Comparison of ENCODE assay signal across 22 mouse cellular contexts in the genomic region with DNA sequence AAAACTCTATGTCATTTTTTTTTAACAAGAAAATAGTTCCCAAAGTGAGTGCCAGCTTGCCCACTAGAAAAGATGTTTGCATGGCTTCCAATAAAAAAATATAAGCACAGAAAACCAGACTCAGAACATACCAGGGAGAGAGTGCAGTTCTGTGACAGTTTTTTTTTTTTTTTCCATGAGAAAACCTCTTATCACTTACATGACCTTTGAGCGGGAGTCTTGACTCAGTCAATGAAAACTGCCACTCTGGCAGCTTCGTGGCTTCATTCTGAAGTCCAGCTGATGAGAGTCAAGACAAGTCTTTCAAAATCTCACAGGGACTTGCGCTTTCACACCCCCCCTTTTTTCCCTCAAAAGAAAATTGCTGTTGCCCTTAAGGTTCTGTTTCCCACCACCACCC.
DNase-seq lines count a peak whose midpoint lies in the region; ATAC-seq and TF ChIP-seq lines count a peak whose summit lies in the region.
"Had no signal": no experiment of that assay in that cellular context is flagged by ENCODE, and none has a peak within 500 bp of the region (broad histone marks: within the 10 kb centered on the region; RNA-seq: fewer than 3 reads in every experiment).

No protein-coding gene starts in this region.

- H3K4me1 ChIP-seq in intestine, embryonic 15.5 days (replicated peaks) = no peaks in the 10 kb centered on the region
- H3K4me1 ChIP-seq in intestine, embryonic 16.5 days (ENCODE audit: control insufficient read depth, insufficient read depth, low read length) = no peaks in the 10 kb centered on the region
- no peaks in the 10 kb centered on the region for H3K4me1 ChIP-seq in intestine, postnatal 0 days (replicated peaks; ENCODE audit: control insufficient read depth, insufficient read depth, low read length)
- no peaks in the 10 kb centered on the region for H3K4me1 ChIP-seq in midbrain, embryonic 10.5 days

- H3K36me3 ChIP-seq in intestine, embryonic 15.5 days = no peaks in the 10 kb centered on the region
- H3K36me3 ChIP-seq in intestine, embryonic 16.5 days (ENCODE audit: control insufficient read depth, insufficient read depth, low read length) = no peaks in the 10 kb centered on the region
- no peaks in the 10 kb centered on the region for H3K36me3 ChIP-seq in intestine, postnatal 0 days (ENCODE audit: control insufficient read depth, insufficient read depth)
- H3K36me3 ChIP-seq in midbrain, embryonic 10.5 days = no peaks in the 10 kb centered on the region
- H3K36me3 ChIP-seq: G1E had no signal

- DNase-seq in yolk sac, embryonic 10.5 days (ENCODE audit: low spot score) = peak; percentile 19
- DNase-seq in heart, adult 8-10 months (ENCODE audit: low spot score) = no peak
- DNase-seq in midbrain, embryonic 10.5 days (ENCODE audit: low spot score) = no peak
- no peak for DNase-seq in thymus, postnatal 0 days (ENCODE audit: low spot score)
- DNase-seq in layer of hippocampus, postnatal 10 days (ENCODE audit: low spot score in 2 of 2) = no peak
- DNase-seq: adrenal gland, adult 2 months; adrenal gland, adult 8-10 months; adrenal gland, postnatal 10 days; adrenal gland, postnatal 14 days; adrenal gland, postnatal 25 days; adrenal gland, postnatal 36 days; B cell, adult 2 months; cerebellum, adult 11 months; cerebellum, adult 11-12 months had no signal

- no peaks in the 10 kb centered on the region for H3K27me3 ChIP-seq in intestine, embryonic 15.5 days (replicated peaks)
- H3K27me3 ChIP-seq in intestine, embryonic 16.5 days (replicated peaks; ENCODE audit: control insufficient read depth, insufficient read depth, low read length) = no peaks in the 10 kb centered on the region
- no peaks in the 10 kb centered on the region for H3K27me3 ChIP-seq in intestine, postnatal 0 days (replicated peaks; ENCODE audit: control insufficient read depth, insufficient read depth, low read length)
- no peaks in the 10 kb centered on the region for H3K27me3 ChIP-seq in midbrain, embryonic 10.5 days (ENCODE audit: low read depth, poor library complexity, severe bottlenecking)
- H3K27me3 ChIP-seq: CH12.LX had no signal

- H3K9me3 ChIP-seq in intestine, embryonic 15.5 days = no peaks in the 10 kb centered on the region
- H3K9me3 ChIP-seq in intestine, embryonic 16.5 days (ENCODE audit: control insufficient read depth, low read length) = no peaks in the 10 kb centered on the region
- H3K9me3 ChIP-seq in intestine, postnatal 0 days (ENCODE audit: control insufficient read depth) = no peaks in the 10 kb centered on the region
- no peaks in the 10 kb centered on the region for H3K9me3 ChIP-seq in midbrain, embryonic 10.5 days (replicated peaks)

- no peak overlapping the region for H3K9ac ChIP-seq in intestine, embryonic 15.5 days
- no peak overlapping the region for H3K9ac ChIP-seq in intestine, embryonic 16.5 days (ENCODE audit: low read depth, low read length)
- H3K9ac ChIP-seq in intestine, postnatal 0 days (ENCODE audit: low read depth, low read length) = no peak overlapping the region

- no peak overlapping the region for H3K4me2 ChIP-seq in intestine, embryonic 15.5 days (replicated peaks)
- H3K4me2 ChIP-seq in intestine, embryonic 16.5 days (ENCODE audit: low read depth, low read length) = no peak overlapping the region
- H3K4me2 ChIP-seq in intestine, postnatal 0 days (replicated peaks; ENCODE audit: low read depth) = no peak overlapping the region

- ATAC-seq in intestine, embryonic 15.5 days = peak; percentile 51; the same call in 1 of the 2 replicates
- ATAC-seq in intestine, embryonic 16.5 days = peak; percentile 70
- ATAC-seq in intestine, postnatal 0 days = peak; percentile 81
- ATAC-seq: activated CD4-positive, CD25-positive, alpha-beta regulatory T cell, adult 4 months; CD4-positive, CD25-positive, alpha-beta regulatory T cell, adult 4 months; Patski had no signal

- no peak overlapping the region for H3K4me3 ChIP-seq in intestine, embryonic 15.5 days (replicated peaks)
- no peak overlapping the region for H3K4me3 ChIP-seq in intestine, embryonic 16.5 days (ENCODE audit: low read length)
- H3K4me3 ChIP-seq in intestine, postnatal 0 days (ENCODE audit: low read depth, low read length) = no peak overlapping the region
- H3K4me3 ChIP-seq in midbrain, embryonic 10.5 days = no peak overlapping the region

- WGBS in intestine, embryonic 15.5 days = 47% methylated on average over 3 of the region's 3 CpGs
- WGBS in intestine, embryonic 16.5 days = 52% methylated on average over 3 of the region's 3 CpGs
- WGBS in intestine, postnatal 0 days = 38% methylated on average over 3 of the region's 3 CpGs
- WGBS in midbrain, embryonic 10.5 days = 86% methylated on average over 3 of the region's 3 CpGs

- H3K27ac ChIP-seq in intestine, embryonic 15.5 days = no peak overlapping the region
- no peak overlapping the region for H3K27ac ChIP-seq in intestine, embryonic 16.5 days (ENCODE audit: low read length)
- no peak overlapping the region for H3K27ac ChIP-seq in intestine, postnatal 0 days (ENCODE audit: low read depth, low read length)
- H3K27ac ChIP-seq in midbrain, embryonic 10.5 days (replicated peaks) = no peak overlapping the region

- no peak for TF ChIP-seq CTCF in intestine, postnatal 0 days (IDR thresholded peaks at IDR 0.05; ENCODE audit: low read depth)
